Mouse (Mus musculus) embryonic facial prominence, embryonic 14.5 days (tissue): ENCODE data around the gene Utrn. TPM values are rescaled to one million over a fixed set of nuclear protein-coding genes. Genes with fewer than 3 reads are reported as not detected.

Source experiments
- ATAC-seq: fragments of 200-750 bp; cut with Nextera tagmentation; 2 replicates; pipeline ENCODE4 v1.8.0; 2017; ENCODE audit warnings: low read depth, moderate number of reproducible peaks, moderate TSS enrichment
- DNase-seq: peaks from one replicate; pipeline ENCODE4 v3.0.0-alpha.2; 2015; ENCODE audit warnings: low spot score
- H3K27ac ChIP-seq: fragments of 300-500 bp; sonication (generic); replicated peaks from 2 replicates; pipeline ENCODE4 v1.5.1; 2014; ENCODE audit warnings: low read depth, mild to moderate bottlenecking, low read length, moderate library complexity
- H3K27me3 ChIP-seq: fragments of 300-500 bp; sonication (generic); replicated peaks from 2 replicates; pipeline ENCODE4 v1.6.1; 2014; ENCODE audit warnings: low read length; ENCODE audit not compliant: control insufficient read depth, insufficient read depth
- H3K36me3 ChIP-seq: fragments of 300-500 bp; sonication (generic); 2 replicates; pipeline ENCODE4 v1.6.1; 2014; ENCODE audit warnings: low read length, mixed read lengths; ENCODE audit not compliant: control insufficient read depth, insufficient read depth
- H3K4me1 ChIP-seq: fragments of 300-500 bp; sonication (generic); 2 replicates; pipeline ENCODE4 v1.6.1; 2014; ENCODE audit warnings: antibody characterized with exemption, low read length; ENCODE audit not compliant: control insufficient read depth, insufficient read depth
- H3K4me2 ChIP-seq: fragments of 300-500 bp; sonication (generic); 2 replicates; pipeline ENCODE4 v1.6.1; 2014; ENCODE audit warnings: low read depth, mild to moderate bottlenecking, low read length, moderate library complexity, mixed read lengths
- H3K4me3 ChIP-seq: fragments of 300-500 bp; sonication (generic); 2 replicates; pipeline ENCODE4 v1.5.1; 2014; ENCODE audit warnings: low read depth, mild to moderate bottlenecking, low read length
- H3K9ac ChIP-seq: fragments of 300-500 bp; sonication (generic); 2 replicates; pipeline ENCODE4 v1.6.1; 2014; ENCODE audit warnings: low read depth, mild to moderate bottlenecking, low read length, moderate library complexity, mixed read lengths
- H3K9me3 ChIP-seq: fragments of 300-500 bp; sonication (generic); 2 replicates; pipeline ENCODE4 v1.6.1; 2016; ENCODE audit warnings: low read length; ENCODE audit not compliant: control insufficient read depth
- WGBS: fragments of 180-500 bp; shearing (Covaris S2); extraction: QIAGEN DNeasy Blood & Tissue Kit; methylation state at CpG from one replicate; pipeline ENCODE4 v1.1.7; 2014; 5-methylcytosine and 5-hydroxymethylcytosine counted together
- polyA plus RNA-seq: library from polyadenylated mRNA; unstranded; fragments of >200 nt; fragmentation: Nextera tagmentation; extraction: Ambion mirVana; gene quantifications from 2 replicates; pipeline ENCODE4 v1.2.1, GENCODE M21; 2014

Gene Utrn
- polyA plus RNA-seq, 1 experiment from 2014 or later: 73.3 TPM

GRCm38 (mm10) chr10:12467544-12467943 lies 401.6 kb downstream of the Utrn start:
- ATAC-seq (peak; percentile 53; the same call in 1 of the 2 replicates), DNase-seq (peak; percentile 78)
- no peak overlapping the region for H3K4me2 ChIP-seq
- H3K4me1 ChIP-seq: peaks cover 8% of the 10 kb centered on the region; the same call in 1 of the 2 replicates
- no peak overlapping the region for H3K4me3 ChIP-seq
- no peaks in the 10 kb centered on the region for H3K9me3 ChIP-seq
- H3K27ac ChIP-seq: 0 out of 2 replicates have a peak overlapping the region, but pooled peaks have one; percentile 44
- H3K36me3 ChIP-seq: peaks cover 20% of the 10 kb centered on the region; the same call in 1 of the 2 replicates
- no peaks in the 10 kb centered on the region for H3K27me3 ChIP-seq
- 25% methylated on average over 2 of the region's 2 CpGs for WGBS
- H3K9ac ChIP-seq: no peak overlapping the region

DNA sequence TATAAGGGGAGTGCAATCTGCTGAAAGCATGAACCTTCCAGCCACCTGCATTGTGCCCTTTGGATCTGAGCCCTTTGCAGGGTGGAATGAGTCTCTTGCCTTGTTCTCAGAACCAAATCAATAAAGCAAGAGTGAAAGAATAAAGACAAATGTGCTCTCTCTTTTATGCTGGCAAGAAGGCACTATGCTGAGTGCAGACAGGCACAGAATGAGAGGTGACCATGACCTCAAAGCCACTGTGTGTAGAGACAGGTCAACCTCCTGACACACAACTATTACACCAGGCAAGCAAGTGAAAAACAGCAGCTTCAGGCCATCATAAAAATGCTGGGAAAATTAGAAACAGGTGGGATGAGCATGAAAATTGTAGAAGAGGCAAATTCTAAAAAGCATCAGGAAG lies 408.2 kb downstream of the Utrn start:
- H3K4me3 ChIP-seq: no peak overlapping the region
- H3K4me1 ChIP-seq: no peaks in the 10 kb centered on the region
- H3K27ac ChIP-seq: no peak overlapping the region
- H3K36me3 ChIP-seq: peaks cover 32% of the 10 kb centered on the region; the same call in 1 of the 2 replicates
- no peak for ATAC-seq
- no peak for DNase-seq
- no peaks in the 10 kb centered on the region for H3K9me3 ChIP-seq
- H3K27me3 ChIP-seq: no peaks in the 10 kb centered on the region
- H3K4me2 ChIP-seq: no peak overlapping the region
- H3K9ac ChIP-seq: no peak overlapping the region

- Histone ChIP-seq H3K9ac (no peak overlapping the region), H3K27me3 (no peaks in the 10 kb centered on the region), H3K36me3 (peaks cover 6% of the 10 kb centered on the region), H3K4me2 (no peak overlapping the region), H3K4me1 (no peaks in the 10 kb centered on the region), H3K4me3 (no peak overlapping the region), H3K9me3 (no peaks in the 10 kb centered on the region), H3K27ac (no peak overlapping the region)
- WGBS: 84% methylated on average over 1 of the region's 1 CpGs
- DNase-seq (no peak), ATAC-seq (no peak)
Observed at GRCm38 (mm10) chr10:12456867-12457266, 412.3 kb downstream of the Utrn start.

DNA sequence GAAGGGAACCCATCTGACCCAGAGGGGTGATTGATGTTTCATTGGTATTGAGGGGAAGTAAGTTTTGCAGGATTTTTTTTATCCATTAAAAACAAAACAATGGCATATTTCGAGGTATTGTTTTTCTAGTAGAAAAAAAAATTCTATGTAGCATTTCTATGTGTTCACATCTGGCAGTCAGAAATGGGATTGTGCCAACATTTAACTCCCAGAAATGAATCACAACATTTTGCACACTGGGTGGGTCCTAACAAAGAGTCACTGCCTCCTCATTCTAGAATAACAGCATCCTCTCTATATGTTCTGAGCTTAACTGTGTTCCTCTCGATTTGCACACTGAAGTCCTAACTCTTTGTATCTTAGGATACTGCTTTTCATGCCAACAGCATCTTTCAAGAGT lies 416.5 kb downstream of the Utrn start:
- DNase-seq (no peak), ATAC-seq (no peak)
- no peaks in the 10 kb centered on the region for H3K4me1 ChIP-seq
- WGBS: 76% methylated on average over 2 of the region's 2 CpGs
- no peak overlapping the region for H3K9ac ChIP-seq
- H3K4me2 ChIP-seq: no peak overlapping the region
- H3K27me3 ChIP-seq: no peaks in the 10 kb centered on the region
- H3K9me3 ChIP-seq: no peaks in the 10 kb centered on the region
- H3K27ac ChIP-seq: no peak overlapping the region
- H3K36me3 ChIP-seq: peaks cover 2% of the 10 kb centered on the region
- H3K4me3 ChIP-seq: no peak overlapping the region

DNA sequence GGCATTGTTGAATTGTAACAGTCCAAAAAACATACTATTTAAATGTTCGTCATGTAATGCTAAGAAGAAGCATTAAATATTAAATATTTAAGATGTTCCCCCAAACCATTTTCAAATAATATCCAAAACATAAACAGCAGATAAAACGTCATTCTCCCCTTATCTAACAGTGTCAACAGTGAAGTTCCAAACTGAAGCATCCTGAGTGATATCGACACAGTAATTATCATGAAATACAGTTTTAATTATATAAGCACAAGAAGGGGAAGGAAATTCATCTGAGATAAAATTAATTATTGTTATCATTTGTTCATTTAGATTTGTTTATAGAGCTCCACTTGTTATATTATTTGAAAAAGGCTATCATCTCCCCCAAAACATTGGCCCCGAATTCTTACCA lies 425.0 kb downstream of the Utrn start:
- Histone ChIP-seq H3K9ac (no peak overlapping the region), H3K4me2 (no peak overlapping the region), H3K4me1 (no peaks in the 10 kb centered on the region), H3K27ac (no peak overlapping the region), H3K27me3 (no peaks in the 10 kb centered on the region), H3K36me3 (peaks cover 34% of the 10 kb centered on the region), H3K4me3 (no peak overlapping the region), H3K9me3 (no peaks in the 10 kb centered on the region)
- no peak for DNase-seq
- ATAC-seq: no peak
- 94% methylated on average over 4 of the region's 4 CpGs for WGBS

- Histone ChIP-seq H3K27ac (no peak overlapping the region), H3K4me3 (no peak overlapping the region), H3K9ac (no peak overlapping the region), H3K27me3 (no peaks in the 10 kb centered on the region), H3K4me2 (no peak overlapping the region), H3K36me3 (peaks cover 9% of the 10 kb centered on the region), H3K9me3 (no peaks in the 10 kb centered on the region), H3K4me1 (no peaks in the 10 kb centered on the region)
- 94% methylated on average over 2 of the region's 2 CpGs for WGBS
- ATAC-seq: no peak
- DNase-seq: no peak
Observed at GRCm38 (mm10) chr10:12433161-12433560, 436.0 kb downstream of the Utrn start.

DNA sequence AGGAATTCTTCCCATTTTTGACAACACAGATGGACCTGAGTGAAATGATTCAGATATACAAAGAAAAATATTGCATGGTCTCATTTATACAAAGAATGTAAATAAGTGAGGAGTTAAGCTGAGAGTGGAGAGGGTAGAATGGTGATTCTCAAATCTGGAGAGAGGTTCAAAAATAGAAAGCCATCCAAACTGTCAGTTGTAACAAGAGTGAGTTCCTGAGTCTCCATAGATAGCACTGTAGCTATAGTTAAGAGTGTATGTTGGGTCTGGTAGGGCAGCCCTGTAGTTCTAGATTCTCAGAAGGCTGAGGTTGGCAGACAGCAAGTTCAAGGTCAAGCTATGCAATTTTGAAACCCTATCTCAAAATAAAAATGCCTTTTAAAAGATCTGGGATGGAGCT lies 438.8 kb downstream of the Utrn start:
- no peak for ATAC-seq
- H3K4me3 ChIP-seq: no peak overlapping the region
- no peak for DNase-seq

DNA sequence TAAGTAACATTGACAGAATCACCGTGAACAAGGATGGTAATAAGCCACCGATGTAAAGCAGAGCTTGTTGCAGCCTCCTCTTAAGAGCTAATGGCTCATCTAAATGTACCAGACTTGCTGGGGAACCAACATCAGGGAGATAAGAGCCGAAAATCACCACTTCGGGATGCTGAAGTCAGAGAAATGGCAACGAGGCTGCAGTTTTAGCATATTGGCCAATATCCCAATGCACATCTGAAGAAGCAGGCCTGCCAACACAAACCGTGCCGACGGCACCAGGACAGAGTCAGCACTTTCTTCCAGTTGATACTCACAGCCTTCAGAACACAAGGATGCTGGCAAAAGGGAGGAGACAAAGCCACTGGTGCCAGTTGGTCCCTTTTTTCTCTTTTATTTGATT lies 442.3 kb downstream of the Utrn start:
- ATAC-seq (no peak), DNase-seq (no peak)
- Histone ChIP-seq H3K4me2 (no peak overlapping the region), H3K27me3 (no peaks in the 10 kb centered on the region), H3K9me3 (no peaks in the 10 kb centered on the region), H3K4me1 (no peaks in the 10 kb centered on the region), H3K9ac (no peak overlapping the region), H3K36me3 (no peaks in the 10 kb centered on the region), H3K4me3 (no peak overlapping the region), H3K27ac (no peak overlapping the region)
- WGBS: 73% methylated on average over 8 of the region's 8 CpGs

More for the DNA sequence above, 438.8 kb downstream of the Utrn start:
- no peak overlapping the region for H3K4me2 ChIP-seq
- H3K27me3 ChIP-seq: no peaks in the 10 kb centered on the region
- no peak overlapping the region for H3K27ac ChIP-seq
- no peaks in the 10 kb centered on the region for H3K4me1 ChIP-seq
- H3K36me3 ChIP-seq: no peaks in the 10 kb centered on the region; the same call in 1 of the 2 replicates
- H3K9me3 ChIP-seq: no peaks in the 10 kb centered on the region
- H3K9ac ChIP-seq: no peak overlapping the region

- Histone ChIP-seq H3K4me2 (no peak overlapping the region), H3K4me3 (no peak overlapping the region)
- WGBS: 82% methylated on average over 2 of the region's 2 CpGs
Observed at GRCm38 (mm10) chr10:12424944-12425343, 444.2 kb downstream of the Utrn start.

More at GRCm38 (mm10) chr10:12424944-12425343, 444.2 kb downstream of the Utrn start:
- Histone ChIP-seq H3K9me3 (no peaks in the 10 kb centered on the region), H3K27ac (no peak overlapping the region), H3K4me1 (no peaks in the 10 kb centered on the region), H3K27me3 (no peaks in the 10 kb centered on the region), H3K9ac (no peak overlapping the region), H3K36me3 (no peaks in the 10 kb centered on the region)
- no peak for ATAC-seq
- DNase-seq: no peak
